Mouse (Mus musculus) E14TG2a.4 (cell line): ENCODE results near the gene Nr1i2.
"Not testable (repeated sequence)": the region's sequence is repeated elsewhere in the genome, so short reads cannot be mapped to it uniquely, and the experiment has no call there.

Source experiments
- H3K27me3 ChIP-seq: 2 replicates; pipeline ENCODE4 v1.6.1; 2014; ENCODE audit warnings: low read length, control low read depth; ENCODE audit not compliant: insufficient read depth
- H3K36me3 ChIP-seq: 2 replicates; pipeline ENCODE4 v1.6.1; 2014; ENCODE audit warnings: low read length, control low read depth; ENCODE audit not compliant: insufficient read depth
- H3K4me1 ChIP-seq: replicated peaks from 2 replicates; pipeline ENCODE4 v1.6.1; 2014; ENCODE audit warnings: low read depth, low read length, control low read depth
- H3K4me3 ChIP-seq: replicated peaks from 2 replicates; pipeline ENCODE4 v1.5.1; 2014; ENCODE audit warnings: mild to moderate bottlenecking, low read length
- H3K9me3 ChIP-seq: 2 replicates; pipeline ENCODE4 v1.6.1; 2014; ENCODE audit warnings: low read length, control low read depth
- CTCF ChIP-seq: conservative IDR thresholded peaks from 2 replicates; pipeline ENCODE4 v1.5.1; 2014; ENCODE audit warnings: low read length
- NANOG ChIP-seq: IDR thresholded peaks from 2 replicates; pipeline ENCODE4 v1.6.1; 2014; ENCODE audit warnings: borderline replicate concordance, low read length, mixed read lengths
- POU5F1 ChIP-seq: IDR thresholded peaks from 2 replicates; pipeline ENCODE4 v1.6.1; 2014; ENCODE audit warnings: low read length, borderline replicate concordance

The Nr1i2 gene

GRCm38 (mm10) chr16:38248331-38248961 lies 46.2 kb downstream of the Nr1i2 start:
- Histone ChIP-seq H3K9me3 (no peaks in the 10 kb centered on the region), H3K4me1 (peaks cover 19% of the 10 kb centered on the region), H3K36me3 (no peaks in the 10 kb centered on the region), H3K27me3 (peaks cover 40% of the 10 kb centered on the region), H3K4me3 (no peak overlapping the region)
- TF ChIP-seq CTCF (no peak), POU5F1 (no peak), NANOG (no peak)

DNA sequence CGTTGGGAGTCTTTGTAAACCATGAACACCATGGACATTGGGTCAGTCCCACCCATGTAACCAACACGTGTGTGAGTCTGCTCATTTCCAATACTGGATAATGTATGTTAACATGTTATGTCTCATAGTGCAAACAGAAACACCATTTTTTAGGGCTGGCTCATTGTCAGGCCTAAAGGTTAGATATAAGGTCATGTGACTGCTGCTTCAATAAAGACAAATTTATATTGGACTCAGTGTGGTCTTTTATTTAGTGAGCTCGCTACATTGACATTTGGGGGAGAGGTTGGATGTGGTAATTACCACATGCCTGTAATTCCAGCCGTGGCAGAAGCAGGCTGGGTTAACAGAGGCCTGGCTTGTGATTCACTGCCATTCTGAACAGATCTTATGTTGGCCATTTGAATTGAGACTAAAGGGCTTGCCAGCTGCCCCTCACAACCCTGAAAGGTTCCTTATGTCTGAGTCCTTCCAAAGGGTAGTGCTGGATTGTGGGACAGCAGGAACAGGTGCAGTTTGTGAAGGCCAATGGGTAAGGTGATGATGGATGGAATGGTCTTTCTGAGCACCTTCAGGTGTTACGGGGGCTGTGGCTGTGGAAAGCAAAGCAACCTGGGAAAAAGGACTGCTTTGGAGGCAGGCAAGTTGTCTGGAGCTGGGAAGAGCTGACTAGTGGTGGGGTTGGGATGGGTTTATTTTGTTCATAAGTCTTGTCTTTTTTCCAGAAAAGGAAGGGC lies 48.6 kb downstream of the Nr1i2 start:
- TF ChIP-seq NANOG (no peak), POU5F1 (no peak), CTCF (no peak)
- H3K36me3 ChIP-seq: peaks cover 4% of the 10 kb centered on the region; the same call in 1 of the 2 replicates
- no peak overlapping the region for H3K4me3 ChIP-seq
- no peaks in the 10 kb centered on the region for H3K9me3 ChIP-seq
- H3K4me1 ChIP-seq: peaks cover 29% of the 10 kb centered on the region
- H3K27me3 ChIP-seq: peaks cover 16% of the 10 kb centered on the region

DNA sequence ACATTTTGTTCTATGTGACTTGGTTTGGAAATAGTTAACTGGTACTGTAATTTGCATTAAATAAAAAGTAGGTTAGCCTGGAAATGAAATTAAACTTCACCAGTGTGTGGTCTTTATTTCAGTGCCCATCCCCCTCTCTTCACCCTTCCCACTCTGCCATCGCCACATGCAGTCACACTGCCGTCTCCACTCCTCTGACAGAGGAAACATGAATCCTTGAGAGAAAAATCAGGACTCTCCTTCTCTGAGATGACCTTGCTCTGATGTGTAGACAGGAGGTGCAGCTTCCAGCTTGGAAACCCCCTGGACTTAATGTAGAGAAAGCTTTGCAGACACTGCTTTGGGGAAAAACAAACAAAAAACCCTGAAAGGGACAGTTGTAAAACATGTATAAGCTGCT lies 49.2 kb downstream of the Nr1i2 start:
- TF ChIP-seq CTCF: no peak
- Histone ChIP-seq H3K36me3 (peaks cover 5% of the 10 kb centered on the region), H3K4me3 (no peak overlapping the region)

DNA sequence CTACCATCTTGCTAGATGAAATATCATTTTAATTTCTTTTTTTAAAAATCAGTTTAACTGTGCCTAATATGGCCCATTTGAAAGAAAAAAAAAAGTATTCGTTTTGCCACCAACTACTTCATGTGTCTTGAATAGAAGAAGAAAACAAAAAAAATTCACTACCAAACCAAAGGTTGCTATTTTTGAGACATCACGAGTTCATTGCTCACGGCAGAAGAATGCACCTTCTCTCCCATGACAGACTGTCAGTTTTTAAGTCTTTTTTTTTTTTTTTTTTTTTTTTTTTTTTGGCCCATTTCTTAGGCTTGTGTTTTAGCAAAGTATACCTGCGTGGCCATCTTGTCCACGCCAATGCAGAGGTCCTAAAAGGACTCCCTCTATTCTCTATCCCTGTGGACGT lies 50.5 kb downstream of the Nr1i2 start:
- no peak for TF ChIP-seq POU5F1
- TF ChIP-seq NANOG: no peak
- no peak for TF ChIP-seq CTCF
- Histone ChIP-seq H3K27me3 (0 out of 2 replicates have a peak, but pooled peaks cover 4% of the 10 kb centered on the region), H3K4me3 (no peak overlapping the region), H3K36me3 (peaks cover 9% of the 10 kb centered on the region), H3K4me1 (peaks cover 33% of the 10 kb centered on the region), H3K9me3 (no peaks in the 10 kb centered on the region)

More for the DNA sequence above, 49.2 kb downstream of the Nr1i2 start:
- Histone ChIP-seq H3K4me1 (peaks cover 29% of the 10 kb centered on the region), H3K9me3 (no peaks in the 10 kb centered on the region), H3K27me3 (peaks cover 9% of the 10 kb centered on the region; the same call in 1 of the 2 replicates)

- Histone ChIP-seq H3K36me3 (peaks cover 14% of the 10 kb centered on the region), H3K27me3 (no peaks in the 10 kb centered on the region), H3K4me1 (peaks cover 23% of the 10 kb centered on the region), H3K4me3 (no peak overlapping the region), H3K9me3 (no peaks in the 10 kb centered on the region)
- TF ChIP-seq POU5F1 (no peak), CTCF (no peak), NANOG (no peak)
Measured at GRCm38 (mm10) chr16:38240167-38240566, 54.5 kb downstream of the Nr1i2 start.

GRCm38 (mm10) chr16:38239729-38240128 lies 54.9 kb downstream of the Nr1i2 start:
- Histone ChIP-seq H3K4me3 (no peak overlapping the region), H3K4me1 (peaks cover 23% of the 10 kb centered on the region), H3K27me3 (no peaks in the 10 kb centered on the region), H3K9me3 (no peaks in the 10 kb centered on the region), H3K36me3 (peaks cover 14% of the 10 kb centered on the region)
- TF ChIP-seq POU5F1 (no peak), CTCF (peak; percentile 91)

DNA sequence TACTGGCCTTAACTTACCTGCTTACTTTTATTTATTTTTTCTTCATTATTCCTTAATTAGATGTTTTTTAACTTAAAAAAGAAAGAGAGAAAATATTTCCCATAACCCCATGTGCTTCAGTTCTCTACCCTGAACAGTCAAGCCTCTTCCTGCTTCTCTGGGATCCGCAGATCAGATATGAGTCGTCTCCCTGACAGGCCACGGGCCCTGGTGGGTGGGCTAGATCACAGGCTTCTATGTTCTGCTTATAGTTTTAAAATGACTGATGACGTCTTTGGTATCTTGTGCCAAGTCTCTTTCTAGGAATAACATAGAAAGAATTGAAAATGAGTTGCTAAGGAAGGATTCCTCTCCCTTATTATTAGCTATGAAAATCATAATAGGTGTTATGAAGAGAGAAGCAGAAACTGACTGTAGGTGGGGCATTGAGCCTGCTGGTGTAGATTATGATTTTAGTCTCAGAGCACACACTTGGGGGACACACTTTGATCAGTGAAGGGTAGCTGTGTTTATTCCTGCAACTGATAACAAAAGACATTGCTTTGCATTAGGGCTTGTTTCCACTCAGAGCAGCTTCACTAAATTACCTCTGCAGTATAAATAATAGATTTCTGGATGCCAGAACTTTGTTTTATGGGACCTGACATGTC lies 57.6 kb downstream of the Nr1i2 start:
- H3K4me3 ChIP-seq: no peak overlapping the region
- peaks cover 14% of the 10 kb centered on the region for H3K36me3 ChIP-seq
- no peak for TF ChIP-seq CTCF
- TF ChIP-seq POU5F1: no peak
- H3K9me3 ChIP-seq: no peaks in the 10 kb centered on the region
- peaks cover 9% of the 10 kb centered on the region for H3K4me1 ChIP-seq
- H3K27me3 ChIP-seq: no peaks in the 10 kb centered on the region

GRCm38 (mm10) chr16:38222491-38222890 lies 72.1 kb downstream of the Nr1i2 start:
- H3K4me3 ChIP-seq, H3K9me3 ChIP-seq, H3K4me1 ChIP-seq, H3K27me3 ChIP-seq: not testable (repeated sequence)
- H3K36me3 ChIP-seq: peaks cover 40% of the 10 kb centered on the region
